Comparison of ENCODE assay signal across 35 mouse cellular contexts in genomic region chr17:3659497-3659896, GRCm38 (mm10). TPM values are rescaled to one million over a fixed set of nuclear protein-coding genes. Genes with fewer than 3 reads are reported as not detected.
DNase-seq lines count a peak whose midpoint lies in the region; ATAC-seq lines count a peak whose summit lies in the region.
"Had no signal": no experiment of that assay in that cellular context is flagged by ENCODE, and none has a peak within 500 bp of the region (broad histone marks: within the 10 kb centered on the region; RNA-seq: fewer than 3 reads in every experiment).

No protein-coding gene starts in this region.

- H3K4me3 ChIP-seq in heart, embryonic 10.5 days, result no peak overlapping the region
- H3K4me3 ChIP-seq: embryonic facial prominence, embryonic 13.5 days; forebrain, embryonic 10.5 days; forebrain, embryonic 15.5 days; hindbrain, embryonic 13.5 days; liver, embryonic 12.5 days; megakaryocyte, embryonic 14.5 days; midbrain, embryonic 12.5 days; myocyte; neural tube, embryonic 12.5 days had no signal

- no peak for ATAC-seq in inflammation-experienced regulatory T-cells, adult 6 months
- ATAC-seq: forebrain, embryonic 15.5 days; intestine, postnatal 0 days; liver, embryonic 12.5 days; liver, postnatal 0 days; Patski had no signal

- 74% methylated on average over 5 of the region's 5 CpGs for WGBS in heart, embryonic 10.5 days

- no peaks in the 10 kb centered on the region for H3K27me3 ChIP-seq in heart, embryonic 10.5 days (ENCODE audit: insufficient read depth, poor library complexity, severe bottlenecking)
- H3K27me3 ChIP-seq: embryonic facial prominence, embryonic 13.5 days; forebrain, embryonic 15.5 days; hindbrain, embryonic 13.5 days; liver, embryonic 12.5 days; megakaryocyte, embryonic 14.5 days; midbrain, embryonic 12.5 days; neural tube, embryonic 12.5 days had no signal

- H3K4me1 ChIP-seq in heart, embryonic 10.5 days, result no peaks in the 10 kb centered on the region
- H3K4me1 ChIP-seq: embryonic facial prominence, embryonic 13.5 days; forebrain, embryonic 10.5 days; forebrain, embryonic 15.5 days; hindbrain, embryonic 13.5 days; liver, embryonic 12.5 days; megakaryocyte, embryonic 14.5 days; midbrain, embryonic 12.5 days; neural tube, embryonic 12.5 days had no signal

- H3K36me3 ChIP-seq in heart, embryonic 10.5 days, result no peaks in the 10 kb centered on the region
- H3K36me3 ChIP-seq: embryonic facial prominence, embryonic 13.5 days; forebrain, embryonic 10.5 days; forebrain, embryonic 15.5 days; hindbrain, embryonic 13.5 days; liver, embryonic 12.5 days; midbrain, embryonic 12.5 days; neural tube, embryonic 12.5 days had no signal

- DNase-seq in heart, adult 11 months, result peak; percentile 93
- DNase-seq in heart, embryonic 10.5 days (ENCODE audit: low spot score), result no peak
- peak; percentile 4 for DNase-seq in thymus, postnatal 4 days
- DNase-seq in thymus, postnatal 14 days, result no peak
- DNase-seq in lung, postnatal 10 days, result peak; percentile 34
- no peak for DNase-seq in frontal cortex, postnatal 10 days (ENCODE audit: low spot score in 2 of 2)
- DNase-seq: cerebellum, adult 9-10 months; embryo, embryonic 11 days; gastrocnemius, postnatal 10 days; kidney, adult 9 months; kidney, postnatal 10 days; layer of hippocampus, postnatal 36 days; left cerebral cortex, postnatal 4 days; liver, postnatal 0 days; right cerebral cortex, adult 18-20 months; spleen, adult 18-20 months; thymus, postnatal 25 days had no signal

- no peaks in the 10 kb centered on the region for H3K9me3 ChIP-seq in heart, embryonic 10.5 days
- H3K9me3 ChIP-seq: embryonic facial prominence, embryonic 13.5 days; forebrain, embryonic 10.5 days; forebrain, embryonic 15.5 days; hindbrain, embryonic 13.5 days; liver, embryonic 12.5 days; megakaryocyte, embryonic 14.5 days; midbrain, embryonic 12.5 days; neural tube, embryonic 12.5 days had no signal

- no peak overlapping the region for H3K27ac ChIP-seq in heart, embryonic 10.5 days
- H3K27ac ChIP-seq: embryonic facial prominence, embryonic 13.5 days; forebrain, embryonic 10.5 days; forebrain, embryonic 15.5 days; hindbrain, embryonic 13.5 days; liver, embryonic 12.5 days; midbrain, embryonic 12.5 days; neural tube, embryonic 12.5 days had no signal

RNA-seq across cellular contexts. Expression of gene Nox3, which starts 36.6 kb away (rescaled TPM):
- polyA plus RNA-seq in heart, embryonic 10.5 days (2016; fragmentation: Nextera tagmentation; extraction: Ambion mirVana), result not detected in 2 replicates
- polyA plus RNA-seq in inflammation-experienced regulatory T-cells, adult 6 months (2017; shearing (Covaris generic)), result not detected
- polyA plus RNA-seq: embryonic facial prominence, embryonic 13.5 days; forebrain, embryonic 10.5 days; forebrain, embryonic 15.5 days; gonadal fat pad, adult 2 months; heart, embryonic 14.5 days; hindbrain, embryonic 13.5 days; intestine, postnatal 0 days; large intestine, adult 2 months; limb, embryonic 14.5 days; liver, embryonic 12.5 days; liver, postnatal 0 days; midbrain, embryonic 12.5 days; midbrain, postnatal 0 days; myocyte; neural tube, embryonic 12.5 days; Patski; stomach, embryonic 16.5 days had no signal

Comparison
In these comparisons a context has a peak if more than half of its experiments do, and no peak if none do; other contexts are left out.
1. DNase-seq: peak in heart, adult 11 months (single experiment), thymus, postnatal 4 days (single experiment) and lung, postnatal 10 days (single experiment); none in heart, embryonic 10.5 days (single experiment), thymus, postnatal 14 days (single experiment) and frontal cortex, postnatal 10 days (0 of 2).